Mouse (Mus musculus): ENCODE measurements around the gene Tekt4.

Tekt4 gene

DNA sequence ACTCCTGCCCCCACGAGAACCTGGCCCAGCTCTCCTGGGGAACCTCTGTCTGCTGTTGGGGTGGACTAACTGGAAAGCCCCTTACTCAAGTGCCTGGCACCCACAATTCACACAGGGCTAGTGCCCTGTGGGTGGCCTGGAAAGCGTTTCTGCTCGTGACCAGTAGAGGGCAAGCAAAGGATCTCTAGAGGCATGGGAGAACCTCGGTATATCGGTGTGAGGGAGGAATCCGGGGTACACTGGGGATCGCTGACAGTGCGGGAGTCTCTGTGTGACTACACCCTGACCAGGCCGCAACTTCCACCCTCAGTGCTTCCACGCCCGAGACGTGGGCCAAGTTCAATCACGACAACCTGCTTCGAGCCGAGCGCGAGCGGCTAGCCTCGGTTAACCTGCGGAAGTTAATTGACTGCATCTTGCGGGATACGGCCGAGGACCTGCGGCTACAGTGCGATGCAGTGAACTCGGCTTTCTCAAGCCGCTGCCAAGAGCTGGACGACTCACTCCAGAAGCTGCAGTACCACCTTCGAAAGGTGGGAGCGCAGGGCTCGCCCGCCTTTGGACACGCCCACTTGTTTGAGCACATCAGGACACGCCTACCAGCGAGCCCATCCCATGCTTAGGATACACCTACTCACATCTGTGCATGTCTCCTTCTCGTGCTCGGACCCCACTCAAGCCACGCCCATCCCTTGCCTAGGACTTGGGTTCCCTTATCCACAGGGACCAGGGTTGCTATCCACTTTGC is 20.1 kb downstream of the Tekt4 start:
- DNase-seq (ENCODE audit: low read depth, low spot score), result peak; percentile 21

- DNase-seq (ENCODE audit: low read depth, low spot score), result peak; percentile 18
Observed at GRCm38 (mm10) chr17:25475946-25476744, 21.7 kb downstream of the Tekt4 start.

DNA sequence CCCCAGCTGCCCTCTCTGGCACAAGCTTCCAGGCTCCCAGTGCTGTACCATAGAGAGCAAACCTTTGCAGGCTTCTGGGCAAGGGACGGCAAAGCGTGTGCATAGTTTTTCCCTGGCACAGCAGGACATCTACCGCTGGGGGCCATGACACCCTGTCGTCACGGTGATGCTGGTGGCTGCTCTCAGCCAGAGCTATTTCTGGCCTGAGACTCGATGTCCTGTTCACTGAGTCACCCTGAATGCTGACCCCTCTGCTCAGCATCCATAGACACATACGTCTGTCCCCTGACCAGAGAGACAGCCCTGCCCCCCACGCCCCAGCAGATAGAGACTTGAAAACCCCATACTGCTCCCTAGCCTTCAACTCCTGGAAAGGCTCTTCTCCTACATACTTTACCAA is 25.7 kb downstream of the Tekt4 start:
- DNase-seq (ENCODE audit: low read depth, low spot score), result no peak

GRCm38 (mm10) chr17:25480820-25481219 is 26.4 kb downstream of the Tekt4 start:
- no peak for DNase-seq (ENCODE audit: low read depth, low spot score)

GRCm38 (mm10) chr17:25482092-25482491 is 27.7 kb downstream of the Tekt4 start:
- no peak for DNase-seq (ENCODE audit: low read depth, low spot score)

DNA sequence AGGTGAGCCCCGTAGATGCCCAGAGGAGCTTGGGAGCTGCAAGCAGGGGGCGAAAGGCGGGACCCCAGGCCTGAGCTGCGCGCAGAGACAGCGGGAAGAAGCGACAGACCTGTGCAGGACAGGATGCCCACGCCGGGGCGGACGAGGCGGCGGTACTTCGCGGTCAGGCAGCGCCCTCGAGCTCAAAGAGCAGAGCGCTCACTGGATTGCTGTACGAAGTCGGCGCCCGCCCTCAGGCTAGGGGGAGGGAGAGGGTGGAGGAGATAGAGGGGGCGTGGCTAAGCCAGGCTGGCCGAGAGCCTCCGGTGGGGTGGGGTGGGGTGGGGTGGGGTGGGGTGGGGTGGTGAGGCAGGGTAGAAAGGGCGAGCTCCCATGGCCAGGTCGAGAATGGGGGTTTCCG is 42.6 kb downstream of the Tekt4 start, which contains the start of gene Sstr5:
Gene Sstr5, minus strand, starts transcription at position 276 of the 400 bp plus-strand sequence.
- no peak for DNase-seq (ENCODE audit: low read depth, low spot score)

DNA sequence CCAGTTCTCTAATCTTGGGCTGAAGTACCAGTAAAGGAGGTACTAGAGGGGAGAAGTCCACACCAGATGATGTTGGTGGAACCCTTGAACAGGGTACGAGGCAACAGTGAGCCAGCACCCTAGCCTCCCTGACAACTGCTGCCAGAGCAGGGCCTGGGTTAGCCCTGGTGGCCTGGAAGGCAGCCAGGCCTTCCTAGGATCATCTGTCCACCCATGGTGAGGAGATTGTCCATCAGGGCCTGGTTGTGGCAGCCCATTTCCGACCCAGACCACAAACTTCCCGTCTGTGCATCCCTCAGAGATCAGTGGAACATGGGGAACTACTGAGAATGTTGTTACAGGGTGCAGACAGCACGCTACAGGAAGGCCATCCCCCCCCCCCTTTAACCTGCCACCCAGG is 48.2 kb downstream of the Tekt4 start:
- no peak for DNase-seq (ENCODE audit: low read depth, low spot score)

DNA sequence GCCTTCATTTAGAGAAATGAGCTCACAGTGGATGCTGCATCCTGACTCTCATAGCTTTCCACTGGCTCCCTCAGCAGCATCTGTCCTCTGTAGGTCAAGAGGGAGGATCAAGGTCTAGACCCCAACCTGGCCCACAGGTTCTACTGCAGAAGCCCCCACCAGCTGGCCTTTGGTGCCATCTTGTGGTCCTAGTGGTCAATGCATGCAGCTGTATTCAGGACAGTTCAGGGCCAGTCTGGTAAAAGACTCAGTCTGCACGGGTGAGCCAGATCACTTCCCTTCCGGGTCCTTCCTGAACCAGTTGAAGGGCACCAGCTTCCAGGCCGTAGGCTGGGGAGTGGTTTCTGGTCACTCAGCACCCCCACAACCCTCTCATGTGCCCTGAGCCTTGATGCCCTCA is 53.4 kb downstream of the Tekt4 start:
- peak; percentile 21 for DNase-seq (ENCODE audit: low read depth, low spot score)

- DNase-seq (ENCODE audit: low read depth, low spot score), result peak; percentile 18
Observed at GRCm38 (mm10) chr17:25508860-25509577, 54.6 kb downstream of the Tekt4 start.

GRCm38 (mm10) chr17:25510074-25510830 is 55.8 kb downstream of the Tekt4 start:
- peak; percentile 7 for DNase-seq (ENCODE audit: low read depth, low spot score)

- no peak for DNase-seq (ENCODE audit: low read depth, low spot score)
Observed at GRCm38 (mm10) chr17:25511876-25512275, 57.5 kb downstream of the Tekt4 start.

DNA sequence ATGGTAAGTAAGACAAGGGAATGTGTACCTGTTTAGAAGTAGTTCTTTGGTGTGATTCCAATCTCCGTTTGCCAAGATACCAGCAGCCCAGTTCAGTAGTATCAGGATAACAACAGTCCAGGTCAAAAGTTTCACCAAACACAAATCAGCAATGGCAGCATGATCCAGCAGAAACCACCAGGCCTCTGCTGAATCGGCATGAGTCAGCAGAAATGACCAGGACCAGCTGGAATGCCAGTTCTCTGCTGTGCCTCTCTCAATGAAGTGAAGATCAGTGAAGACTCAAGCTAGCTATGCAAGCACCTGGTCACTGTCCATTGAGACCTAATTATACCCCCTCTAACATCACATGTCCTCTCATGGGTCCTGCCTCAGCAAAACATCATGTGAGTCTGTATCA is 59.6 kb downstream of the Tekt4 start:
- DNase-seq (ENCODE audit: low read depth, low spot score), result no peak

- DNase-seq (ENCODE audit: low read depth, low spot score), result no peak
Observed at GRCm38 (mm10) chr17:25516315-25516714, 61.9 kb downstream of the Tekt4 start.

DNA sequence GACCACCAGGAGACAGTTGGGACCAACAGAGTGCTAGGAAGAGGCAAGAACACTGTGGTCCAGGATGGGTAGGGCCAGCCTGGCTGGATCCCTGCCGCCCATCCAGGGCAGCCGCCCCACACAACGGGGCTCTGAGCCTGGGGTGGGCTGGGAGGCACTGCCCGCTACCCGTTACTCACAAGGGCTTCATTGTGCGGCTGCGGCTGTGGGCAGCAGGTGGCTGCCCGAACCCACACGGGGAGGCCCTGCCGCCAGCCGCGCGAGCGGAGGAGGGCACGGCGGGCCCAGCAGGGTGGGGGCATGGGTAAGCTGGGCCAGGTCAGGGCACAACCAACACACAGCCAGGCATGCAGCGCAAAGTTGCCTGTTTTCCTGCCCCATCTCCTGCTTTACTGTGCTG is 63.7 kb downstream of the Tekt4 start:
- DNase-seq (ENCODE audit: low read depth, low spot score), result no peak

GRCm38 (mm10) chr17:25519511-25519910 is 65.1 kb downstream of the Tekt4 start:
- DNase-seq (ENCODE audit: low read depth, low spot score), result no peak

DNA sequence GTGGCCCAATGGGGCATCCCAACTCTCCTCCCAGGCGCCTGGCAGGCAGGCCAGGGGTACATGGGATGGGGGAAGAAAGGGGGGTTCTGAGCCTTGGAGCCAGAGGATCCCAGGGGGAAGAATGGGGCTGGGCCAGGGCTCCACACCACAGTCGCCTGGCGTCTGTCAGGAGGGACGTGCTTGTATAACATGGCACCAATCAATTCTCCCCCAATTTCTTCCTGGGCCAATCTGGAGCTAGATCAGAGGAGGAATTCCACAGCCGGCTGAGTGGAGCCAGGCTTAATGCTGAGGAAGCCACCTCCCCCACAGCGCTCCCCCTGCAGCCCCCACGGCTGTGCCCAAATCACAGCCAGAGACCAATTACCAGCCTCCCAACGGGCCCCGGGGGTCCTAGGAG is 66.1 kb downstream of the Tekt4 start:
- DNase-seq (ENCODE audit: low read depth, low spot score), result no peak

DNA sequence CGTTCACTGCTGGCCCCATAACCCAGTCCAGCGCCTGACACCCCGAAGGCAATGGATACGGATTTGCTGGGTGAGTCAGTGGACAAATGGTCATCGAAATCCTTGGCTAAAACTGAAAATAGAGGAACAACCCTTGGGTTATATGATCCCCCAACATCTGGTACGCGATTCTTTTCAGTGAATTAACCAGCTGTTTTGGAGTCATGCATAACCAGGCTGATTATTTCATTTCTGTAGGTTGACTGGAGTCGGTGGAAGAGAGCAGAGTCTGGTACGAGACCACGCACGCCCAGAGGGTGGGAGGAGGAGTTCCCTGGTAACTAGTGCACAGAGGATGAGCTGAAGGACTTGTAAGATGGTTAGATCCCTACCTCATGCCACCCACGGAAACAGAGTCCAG is 67.7 kb downstream of the Tekt4 start:
- no peak for DNase-seq (ENCODE audit: low read depth, low spot score)
